Mouse (Mus musculus): ENCODE measurements at regions not wholly inside any gene's neighbourhood (a gene's known extent, or its start where the extent isn't known, plus 50 kb on each side); places are given as distances from the start of the nearest gene placed in this dataset.

DNA sequence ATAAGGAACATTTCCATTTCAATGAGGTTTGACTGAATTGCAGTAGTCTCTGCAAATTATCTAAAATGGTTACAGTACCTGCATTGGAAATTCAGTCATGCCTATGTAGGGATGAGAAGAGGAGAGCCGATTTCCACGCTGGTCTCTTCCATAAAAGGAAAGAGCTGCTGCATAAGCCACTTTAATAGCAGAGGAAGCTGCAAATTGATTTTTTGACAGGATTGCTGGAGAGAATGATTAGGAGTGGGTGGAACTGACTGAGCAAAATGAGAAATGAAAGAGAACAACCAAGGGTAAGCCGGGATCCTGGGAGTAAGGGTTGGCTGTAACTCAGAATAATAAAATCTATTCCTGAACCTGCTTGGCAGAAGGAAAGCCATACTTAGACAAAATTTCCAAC is 65.4 kb downstream of the Rgs2 start:
- TF ChIP-seq CTCF (IDR thresholded peaks at IDR 0.05; ENCODE audit: control insufficient read depth, insufficient read depth, low read length) (no peak), POLR2A (IDR thresholded peaks at IDR 0.05; ENCODE audit: borderline replicate concordance, control insufficient read depth, low read depth, low read length) (no peak)

All from bone marrow, adult 2 months (tissue).